ENCODE assay signal across 26 mouse cellular contexts in genomic region chr3:105836883-105837282, GRCm38 (mm10). TPM values are rescaled to one million over a fixed set of nuclear protein-coding genes. Genes with fewer than 3 reads are reported as not detected.
DNase-seq lines count a peak whose midpoint lies in the region; ATAC-seq and TF ChIP-seq lines count a peak whose summit lies in the region.
"Had no signal": no experiment of that assay in that cellular context is flagged by ENCODE, and none has a peak within 500 bp of the region (broad histone marks: within the 10 kb centered on the region; RNA-seq: fewer than 3 reads in every experiment).

No protein-coding gene starts in this region.

- TF ChIP-seq EP300 in liver, embryonic 14.5 days (IDR thresholded peaks at IDR 0.05; ENCODE audit: low read depth), result 0 out of 2 replicates have a peak, but pooled peaks have one; percentile 55

- H3K4me1 ChIP-seq in liver, embryonic 12.5 days, result peaks cover 19% of the 10 kb centered on the region
- peaks cover 8% of the 10 kb centered on the region in 2 experiments for H3K4me1 ChIP-seq in liver, embryonic 14.5 days (replicated peaks; ENCODE audit: control insufficient read depth in 2 of 2, insufficient read depth in 2 of 2, low read length in 1 of 2)
- H3K4me1 ChIP-seq: forebrain, embryonic 10.5 days; forebrain, embryonic 13.5 days; heart, embryonic 13.5 days had no signal

- TF ChIP-seq CTCF in liver, embryonic 14.5 days (IDR thresholded peaks at IDR 0.05; ENCODE audit: low read depth), result no peak

- no peak overlapping the region for H3K27ac ChIP-seq in liver, embryonic 12.5 days
- no peak overlapping the region for H3K27ac ChIP-seq in liver, embryonic 14.5 days
- H3K27ac ChIP-seq: forebrain, embryonic 10.5 days; forebrain, embryonic 13.5 days; gastrocnemius, adult 2 months; heart, embryonic 13.5 days; hindbrain, embryonic 14.5 days; hindbrain, postnatal 0 days had no signal

- no peak for DNase-seq in liver, embryonic 14.5 days (ENCODE audit: low read depth in 3 of 3, low spot score in 3 of 3)
- DNase-seq in frontal cortex, adult 2 months (ENCODE audit: extremely low spot score in 1 of 2, low spot score in 1 of 2), result no peak
- no peak for DNase-seq in thymus, postnatal 4 days
- no peak for DNase-seq in right cerebral cortex, postnatal 10 days (ENCODE audit: low spot score in 2 of 2)
- DNase-seq: adrenal gland, adult 2 months; adrenal gland, postnatal 14 days; cerebellum, adult 18-20 months; cerebellum, adult 9-10 months; cerebellum, postnatal 14 days; gastrocnemius, adult 2 months; gastrocnemius, postnatal 14 days; heart, postnatal 14 days; heart, postnatal 4 days had no signal

- no peak overlapping the region for H3K4me3 ChIP-seq in liver, embryonic 12.5 days
- H3K4me3 ChIP-seq in liver, embryonic 14.5 days (ENCODE audit: insufficient read depth in 1 of 2, low read depth in 2 of 2, low read length in 2 of 2), result no peak overlapping the region
- H3K4me3 ChIP-seq: forebrain, embryonic 10.5 days; forebrain, embryonic 13.5 days; gastrocnemius, adult 2 months; heart, embryonic 13.5 days had no signal

- H3K27me3 ChIP-seq in liver, embryonic 12.5 days (replicated peaks), result no peaks in the 10 kb centered on the region
- H3K27me3 ChIP-seq in liver, embryonic 14.5 days (ENCODE audit: control insufficient read depth, insufficient read depth, low read length), result no peaks in the 10 kb centered on the region
- H3K27me3 ChIP-seq: forebrain, embryonic 13.5 days had no signal

- H3K9ac ChIP-seq in liver, embryonic 12.5 days, result no peak overlapping the region
- H3K9ac ChIP-seq in liver, embryonic 14.5 days (replicated peaks), result no peak overlapping the region
- H3K9ac ChIP-seq: forebrain, embryonic 13.5 days; heart, embryonic 13.5 days; hindbrain, embryonic 14.5 days had no signal

- H3K9me3 ChIP-seq in liver, embryonic 12.5 days (replicated peaks), result no peaks in the 10 kb centered on the region
- no peaks in the 10 kb centered on the region for H3K9me3 ChIP-seq in liver, embryonic 14.5 days (ENCODE audit: control insufficient read depth, low read length)
- H3K9me3 ChIP-seq: forebrain, embryonic 10.5 days; forebrain, embryonic 13.5 days; heart, embryonic 13.5 days had no signal

- H3K4me2 ChIP-seq in liver, embryonic 12.5 days, result no peak overlapping the region
- no peak overlapping the region for H3K4me2 ChIP-seq in liver, embryonic 14.5 days (ENCODE audit: low read depth)
- H3K4me2 ChIP-seq: forebrain, embryonic 13.5 days; heart, embryonic 13.5 days; hindbrain, embryonic 14.5 days had no signal

- peak; percentile 42; the same call in 1 of the 2 replicates for ATAC-seq in liver, embryonic 12.5 days
- peak; percentile 39 for ATAC-seq in liver, embryonic 14.5 days (ENCODE audit: insufficient read depth)
- ATAC-seq in megakaryocyte progenitor cell, adult 5-6 weeks (replicated peaks; ENCODE audit: poor library complexity), result peak; percentile 64
- ATAC-seq: CD4-positive, CD25-positive, alpha-beta regulatory T cell, adult 4 months; forebrain, embryonic 13.5 days; forebrain, embryonic 16.5 days; hindbrain, postnatal 0 days had no signal

- 46% methylated on average over 3 of the region's 3 CpGs for WGBS in liver, embryonic 12.5 days (ENCODE audit: insufficient replicate concordance)
- WGBS in liver, embryonic 14.5 days (ENCODE audit: insufficient replicate concordance), result 30% methylated on average over 3 of the region's 3 CpGs

- no peaks in the 10 kb centered on the region for H3K36me3 ChIP-seq in liver, embryonic 12.5 days
- H3K36me3 ChIP-seq in liver, embryonic 14.5 days (replicated peaks; ENCODE audit: control insufficient read depth, insufficient read depth, low read depth), result no peaks in the 10 kb centered on the region
- H3K36me3 ChIP-seq: forebrain, embryonic 10.5 days; heart, embryonic 13.5 days had no signal

RNA-seq across cellular contexts. Expression of gene Adora3, which starts 33.8 kb away (rescaled TPM):
- 0.17 and 0.39 TPM in 2 replicates for polyA plus RNA-seq in liver, embryonic 12.5 days (2016; fragmentation: Nextera tagmentation; extraction: Ambion mirVana)
- 0.34 and 0.49 TPM in 2 replicates for polyA plus RNA-seq in liver, embryonic 14.5 days (2012; rRNA removed)
- polyA plus RNA-seq in liver, embryonic 14.5 days (2014; fragmentation: Nextera tagmentation; extraction: Ambion mirVana), result 0.47 and 0.49 TPM in 2 replicates
- 0.81 and 1.4 TPM in 2 replicates for total RNA-seq in megakaryocyte progenitor cell, adult 5-6 weeks (2015)
- total RNA-seq in megakaryocyte progenitor cell, adult 5-6 weeks (2017), result 0.20 TPM in 1 of 2 replicates, not detected in the other
- polyA plus RNA-seq in frontal cortex, adult 2 months (2012; rRNA removed), result 1.2 and 1.5 TPM in 2 replicates
- total RNA-seq: gastrocnemius, adult 2 months; gastrocnemius, postnatal 14 days; heart, postnatal 4 days had no signal
- polyA plus RNA-seq: C2C12; CD4-positive, CD25-positive, alpha-beta regulatory T cell, adult 4 months; embryonic facial prominence, embryonic 11.5 days had no signal

RNA-seq across cellular contexts. Expression of gene Tmigd3, which starts 33.8 kb away (rescaled TPM):
- polyA plus RNA-seq in liver, embryonic 12.5 days (2016; fragmentation: Nextera tagmentation; extraction: Ambion mirVana), result 0.30 TPM in 1 of 2 replicates, not detected in the other
- polyA plus RNA-seq in liver, embryonic 14.5 days (2012; rRNA removed), result 0.08 and 0.11 TPM in 2 replicates
- 0.09 and 0.34 TPM in 2 replicates for polyA plus RNA-seq in liver, embryonic 14.5 days (2014; fragmentation: Nextera tagmentation; extraction: Ambion mirVana)
- 0.71 and 1.8 TPM in 2 replicates for total RNA-seq in megakaryocyte progenitor cell, adult 5-6 weeks (2015)
- 0.33 and 2.2 TPM in 2 replicates for total RNA-seq in megakaryocyte progenitor cell, adult 5-6 weeks (2017)
- 0.20 TPM in 1 of 2 replicates, not detected in the other for polyA plus RNA-seq in frontal cortex, adult 2 months (2012; rRNA removed)
- total RNA-seq: adrenal gland, adult 2 months; adrenal gland, postnatal 14 days; gastrocnemius, adult 2 months; gastrocnemius, postnatal 14 days; gastrocnemius, postnatal 4 days; hindbrain, postnatal 0 days had no signal
- polyA plus RNA-seq: adrenal gland, adult 2 months; C2C12; CD4-positive, CD25-positive, alpha-beta regulatory T cell, adult 4 months; embryonic facial prominence, embryonic 11.5 days; forebrain, embryonic 10.5 days; forebrain, embryonic 13.5 days; forebrain, embryonic 16.5 days; hindbrain, embryonic 11.5 days; hindbrain, embryonic 14.5 days; hindbrain, postnatal 0 days had no signal

RNA-seq across cellular contexts. Expression of gene Rap1a, which starts 35.7 kb away (rescaled TPM):
- polyA plus RNA-seq in liver, embryonic 12.5 days (2016; fragmentation: Nextera tagmentation; extraction: Ambion mirVana), result 114 and 122 TPM in 2 replicates
- polyA plus RNA-seq in liver, embryonic 14.5 days (2012; rRNA removed), result 20.5 and 37.4 TPM in 2 replicates
- 81.3 and 86.2 TPM in 2 replicates for polyA plus RNA-seq in liver, embryonic 14.5 days (2014; fragmentation: Nextera tagmentation; extraction: Ambion mirVana)
- total RNA-seq in megakaryocyte progenitor cell, adult 5-6 weeks (2015), result 151 and 181 TPM in 2 replicates
- total RNA-seq in megakaryocyte progenitor cell, adult 5-6 weeks (2017), result 128 and 136 TPM in 2 replicates
- polyA plus RNA-seq in frontal cortex, adult 2 months (2012; rRNA removed), result 55.6 and 59.0 TPM in 2 replicates
